Mouse (Mus musculus) neural tube, embryonic 10.5 days (tissue): ENCODE data around the gene Lrig2.
A peak's percentile ranks its signal among the peaks of the same experiment; 100 is the strongest.

Experiments used
- DNase-seq: peaks from one replicate; pipeline ENCODE4 v3.0.0-alpha.2; 2017; ENCODE audit warnings: low spot score; ENCODE audit errors: extremely low spot score

The Lrig2 gene

GRCm38 (mm10) chr3:104511538-104512423 is at the start of gene Lrig2:
Lrig2 (minus strand) TSS chr3:104511918.
- peak; percentile 100 for DNase-seq

GRCm38 (mm10) chr3:104556624-104557023 is 44.9 kb upstream of the Lrig2 start:
- no peak for DNase-seq

GRCm38 (mm10) chr3:104550594-104550993 is 38.9 kb upstream of the Lrig2 start:
- no peak for DNase-seq

- no peak for DNase-seq
These were observed 36.8 kb upstream of the Lrig2 start for GRCm38 (mm10) chr3:104548367-104549087.

GRCm38 (mm10) chr3:104543825-104544224 is 32.1 kb upstream of the Lrig2 start:
- no peak for DNase-seq

- DNase-seq: no peak
These were observed 30.3 kb upstream of the Lrig2 start for GRCm38 (mm10) chr3:104542065-104542429.

GRCm38 (mm10) chr3:104541139-104542064 is 29.7 kb upstream of the Lrig2 start:
- DNase-seq: peak; percentile 79

- DNase-seq: peak; percentile 15
These were observed 28.9 kb upstream of the Lrig2 start for GRCm38 (mm10) chr3:104540480-104541138.

GRCm38 (mm10) chr3:104533223-104533622 is 21.5 kb upstream of the Lrig2 start:
- DNase-seq: no peak

- no peak for DNase-seq
These were observed 14.6 kb upstream of the Lrig2 start for GRCm38 (mm10) chr3:104526115-104526882.

- DNase-seq: no peak
These were observed 13.8 kb upstream of the Lrig2 start for GRCm38 (mm10) chr3:104525516-104525915.

GRCm38 (mm10) chr3:104525029-104525428 is 13.3 kb upstream of the Lrig2 start:
- DNase-seq: no peak

- DNase-seq: no peak
These were observed 11.7 kb upstream of the Lrig2 start for GRCm38 (mm10) chr3:104523333-104523871.

GRCm38 (mm10) chr3:104521341-104521924 is 9.7 kb upstream of the Lrig2 start:
- no peak for DNase-seq

GRCm38 (mm10) chr3:104520471-104520870 is 8.8 kb upstream of the Lrig2 start:
- no peak for DNase-seq

- DNase-seq: no peak
These were observed 7.2 kb upstream of the Lrig2 start for GRCm38 (mm10) chr3:104518931-104519330.

- DNase-seq: no peak
These were observed 6.7 kb upstream of the Lrig2 start for GRCm38 (mm10) chr3:104518411-104518810.

- no peak for DNase-seq
These were observed 5.4 kb upstream of the Lrig2 start for GRCm38 (mm10) chr3:104517161-104517560.

GRCm38 (mm10) chr3:104514510-104514909 is 2.8 kb upstream of the Lrig2 start:
- DNase-seq: no peak

GRCm38 (mm10) chr3:104512424-104512748 is 668 bp upstream of the Lrig2 start:
- no peak for DNase-seq
